Mouse (Mus musculus) CH12.LX (cell line): Measurements from ENCODE around the gene Pip4k2c. TPM values are rescaled to one million over a fixed set of nuclear protein-coding genes. Genes with fewer than 3 reads are reported as not detected.

ENCODE experiments used
- DNase-seq: peaks from one replicate; pipeline ENCODE4 v3.0.0-alpha.2; 2013; ENCODE audit errors: extremely low read depth
- H3K27ac ChIP-seq: 2 replicates; pipeline ENCODE4 v1.5.1; 2012; ENCODE audit warnings: low read depth, mild to moderate bottlenecking, control low read depth, moderate library complexity; ENCODE audit not compliant: insufficient read depth
- H3K27me3 ChIP-seq: replicated peaks from 2 replicates; pipeline ENCODE3; 2012; ENCODE audit warnings: inconsistent platforms
- H3K36me3 ChIP-seq, 2 experiments: replicated peaks in 1 of 2; 2 replicates each; pipeline versions ENCODE3 to v1.6.1; 2012; ENCODE audit warnings: inconsistent platforms in 1 of 2, low read length in 1 of 2, mild to moderate bottlenecking in 1 of 2, mixed read lengths in 1 of 2, moderate library complexity in 1 of 2; ENCODE audit not compliant: control insufficient read depth in 1 of 2, insufficient read depth in 1 of 2
- H3K4me1 ChIP-seq, 2 experiments: 2 replicates each; pipeline ENCODE4 v1.6.1; 2012; ENCODE audit warnings: inconsistent platforms in 1 of 2, moderate library complexity in 1 of 2; ENCODE audit not compliant: insufficient read depth in 2 of 2, control insufficient read depth in 1 of 2
- H3K4me2 ChIP-seq: 2 replicates; pipeline ENCODE4 v1.6.1; 2012; ENCODE audit warnings: low read depth, mild to moderate bottlenecking, control low read depth; ENCODE audit not compliant: poor library complexity, insufficient read depth, severe bottlenecking
- H3K4me3 ChIP-seq, 3 experiments: fragments of 150-350 bp in 1 of 3; sonication (generic) in 1 of 3; replicated peaks in 1 of 3; 2 replicates each; pipeline versions ENCODE3 to v1.5.1; 2011 to 2012; ENCODE audit warnings: low read depth in 2 of 3, low read length in 2 of 3, mild to moderate bottlenecking in 2 of 3, moderate library complexity in 2 of 3, control low read depth in 1 of 3, improper control_type of control experiment in 1 of 3, inconsistent platforms in 1 of 3, mixed read lengths in 1 of 3; ENCODE audit not compliant: poor library complexity in 1 of 3
- H3K79me2 ChIP-seq: replicated peaks from 2 replicates; pipeline ENCODE4 v1.6.1; 2012; ENCODE audit warnings: mild to moderate bottlenecking, moderate library complexity; ENCODE audit not compliant: control insufficient read depth, poor library complexity, insufficient read depth, severe bottlenecking; ENCODE audit errors: extremely low read depth
- H3K9ac ChIP-seq: 2 replicates; pipeline ENCODE4 v1.6.1; 2012; ENCODE audit warnings: low read depth, mild to moderate bottlenecking, control low read depth, moderate library complexity; ENCODE audit not compliant: insufficient read depth
- H3K9me3 ChIP-seq: replicated peaks from 2 replicates; pipeline ENCODE3; 2012; ENCODE audit warnings: low read length, inconsistent platforms, mixed read lengths
- BHLHE40 ChIP-seq: IDR thresholded peaks from 2 replicates; pipeline ENCODE4 v1.6.1; 2011; ENCODE audit warnings: mild to moderate bottlenecking, low read depth, low read length, improper control_type of control experiment
- EP300 ChIP-seq: IDR thresholded peaks from 2 replicates; pipeline ENCODE4 v1.6.1; 2011; ENCODE audit warnings: low read length, improper control_type of control experiment
- IRF4 ChIP-seq: IDR thresholded peaks from 2 replicates; pipeline ENCODE4 v1.6.1; 2014; ENCODE audit warnings: low read depth, mild to moderate bottlenecking, inconsistent platforms, low read length, improper control_type of control experiment
- JUN ChIP-seq: IDR thresholded peaks from 2 replicates; pipeline ENCODE4 v1.6.1; 2011; ENCODE audit warnings: low read depth, mild to moderate bottlenecking, low read length, improper control_type of control experiment, moderate library complexity; ENCODE audit not compliant: insufficient read depth
- JUND ChIP-seq: conservative IDR thresholded peaks from 2 replicates; pipeline ENCODE4 v1.6.1; 2011; ENCODE audit warnings: low read depth, low read length, improper control_type of control experiment
- MAX ChIP-seq: IDR thresholded peaks from 2 replicates; pipeline ENCODE4 v1.6.1; 2011; ENCODE audit warnings: low read length, improper control_type of control experiment
- MEF2A ChIP-seq: IDR thresholded peaks from 2 replicates; pipeline ENCODE4 v1.6.1; 2014; ENCODE audit warnings: low read depth, mild to moderate bottlenecking, inconsistent platforms, low read length, improper control_type of control experiment, borderline replicate concordance
- MYC ChIP-seq: IDR thresholded peaks from 2 replicates; pipeline ENCODE4 v1.6.1; 2011; ENCODE audit warnings: low read depth, mild to moderate bottlenecking, improper control_type of control experiment, low read length
- NELFE ChIP-seq: IDR thresholded peaks from 2 replicates; pipeline ENCODE4 v1.6.1; 2011; ENCODE audit warnings: low read depth, low read length, improper control_type of control experiment
- NRF1 ChIP-seq: IDR thresholded peaks from 2 replicates; pipeline ENCODE4 v1.6.1; 2014; ENCODE audit warnings: low read depth, mild to moderate bottlenecking, inconsistent platforms, low read length, improper control_type of control experiment, moderate library complexity
- POLR2A ChIP-seq: IDR thresholded peaks from 2 replicates; pipeline ENCODE4 v1.6.1; 2011; ENCODE audit warnings: low read depth, mild to moderate bottlenecking, improper control_type of control experiment, low read length
- POLR2AphosphoS2 ChIP-seq: IDR thresholded peaks from 2 replicates; pipeline ENCODE4 v1.6.1; 2011; ENCODE audit warnings: low read depth, low read length, improper control_type of control experiment
- RAD21 ChIP-seq: IDR thresholded peaks from 2 replicates; pipeline ENCODE4 v1.6.1; 2011; ENCODE audit warnings: low read depth, mild to moderate bottlenecking, low read length, improper control_type of control experiment, moderate library complexity
- TBP ChIP-seq: conservative IDR thresholded peaks from 2 replicates; pipeline ENCODE4 v1.6.1; 2011; ENCODE audit warnings: low read depth, low read length, improper control_type of control experiment
- UBTF ChIP-seq: IDR thresholded peaks from 2 replicates; pipeline ENCODE4 v1.6.1; 2012; ENCODE audit warnings: low read depth, mild to moderate bottlenecking, inconsistent platforms, low read length, improper control_type of control experiment, moderate library complexity
- USF1 ChIP-seq: IDR thresholded peaks from 2 replicates; pipeline ENCODE4 v1.6.1; 2014; ENCODE audit warnings: low read depth, mild to moderate bottlenecking, inconsistent platforms, low read length, improper control_type of control experiment
- USF2 ChIP-seq: conservative IDR thresholded peaks from 2 replicates; pipeline ENCODE4 v1.6.1; 2011; ENCODE audit warnings: low read depth, low read length, improper control_type of control experiment
- ZC3H11A ChIP-seq: IDR thresholded peaks from 2 replicates; pipeline ENCODE4 v1.6.1; 2012; ENCODE audit warnings: low read depth, mild to moderate bottlenecking, inconsistent platforms, low read length, improper control_type of control experiment
- ZKSCAN1 ChIP-seq: IDR thresholded peaks from 2 replicates; pipeline ENCODE4 v1.6.1; 2012; ENCODE audit warnings: low read depth, inconsistent platforms, low read length, improper control_type of control experiment, borderline replicate concordance
- dilution Hi-C: fragments of 300-500 bp; cut with MboI; formaldehyde crosslinking; loops from 2 replicates; pipeline ENCODE4 v1.14.3; 2020; ENCODE audit warnings: low sequenced_read_pairs; ENCODE audit not compliant: extremely low pct_unique_long_range_greater_than_20kb, extremely low pct_ligation_motif_present
- in situ Hi-C: fragments of 300-500 bp; cut with MboI; formaldehyde crosslinking; loops from 3 replicates; pipeline ENCODE4 v1.14.3; 2019; ENCODE audit warnings: low sequenced_read_pairs, low pct_ligation_motif_present, low pct_unique_long_range_greater_than_20kb, mixed read lengths
- polyA plus RNA-seq: library from polyadenylated mRNA; unstranded; fragments of >175 nt; gene quantifications from 2 replicates; pipeline ENCODE4 v1.2.1, GENCODE M21; 2012; ENCODE audit warnings: low read depth; ENCODE audit not compliant: insufficient read length
- total RNA-seq, 2 experiments: library from RNA; depleted of rRNA; stranded (reverse); fragments of 300-350 nt in 1 of 2; fragments of >200 nt in 1 of 2; gene quantifications; 2 replicates each; pipeline ENCODE4 v1.2.3; 2012 to 2014

The Pip4k2c gene
- total and polyA plus RNA-seq, 3 experiments = 13.3 to 24.7 (median 22.7) TPM

- Histone ChIP-seq H3K9me3 (peaks cover 6% of the 10 kb centered on the region), H3K36me3 (no peaks in the 10 kb centered on the region), H3K79me2 (no peaks in the 10 kb centered on the region), H3K4me1 (peaks cover 3 to 16% of the 10 kb centered on the region in 2 experiments), H3K4me3 (no peak overlapping the region), H3K27me3 (peaks cover 10% of the 10 kb centered on the region), H3K27ac (no peak overlapping the region), H3K9ac (no peak overlapping the region), H3K4me2 (no peak overlapping the region)
- in situ Hi-C loops = no loop called here
- dilution Hi-C loops = no loop called here
- no peak for DNase-seq
- TF ChIP-seq NELFE = no peak
- TF ChIP-seq POLR2A = no peak
- no peak for TF ChIP-seq JUN
- no peak for TF ChIP-seq MEF2A
- TF ChIP-seq BHLHE40 = no peak
- no peak for TF ChIP-seq NRF1
- TF ChIP-seq UBTF = no peak
- TF ChIP-seq POLR2AphosphoS2 = no peak
- no peak for TF ChIP-seq RAD21
- TF ChIP-seq USF2 = no peak
- TF ChIP-seq ZC3H11A = no peak
- TF ChIP-seq ZKSCAN1 = no peak
- TF ChIP-seq JUND = no peak
- no peak for TF ChIP-seq IRF4
- TF ChIP-seq TBP = no peak
- TF ChIP-seq EP300 = no peak
- TF ChIP-seq MAX = no peak
- no peak for TF ChIP-seq USF1
Observed at GRCm38 (mm10) chr10:127225213-127225612, 13.8 kb upstream of the Pip4k2c start.

- no peak overlapping the region for H3K27ac ChIP-seq
- H3K9ac ChIP-seq = no peak overlapping the region
- H3K27me3 ChIP-seq = no peaks in the 10 kb centered on the region
- H3K9me3 ChIP-seq = peaks cover 7% of the 10 kb centered on the region
- DNase-seq = no peak
- no peak overlapping the region for H3K4me3 ChIP-seq
- no peaks in the 10 kb centered on the region for H3K36me3 ChIP-seq
- H3K79me2 ChIP-seq = no peaks in the 10 kb centered on the region
- in situ Hi-C loops (no loop called here), dilution Hi-C loops (no loop called here)
- TF ChIP-seq MYC = no peak
- no peak for TF ChIP-seq JUND
- no peak for TF ChIP-seq NELFE
- no peak for TF ChIP-seq UBTF
- H3K4me2 ChIP-seq = no peak overlapping the region
- peaks cover 0 to 7% of the 10 kb centered on the region in 2 experiments; a peak in 1 of 4 replicates for H3K4me1 ChIP-seq
Observed at GRCm38 (mm10) chr10:127218339-127218738, 7.0 kb upstream of the Pip4k2c start.
